Mouse (Mus musculus) bone marrow macrophage, adult 2 months (primary cell): ENCODE data around the gene Parg.

Experiments
- CTCF ChIP-seq: IDR thresholded peaks from 2 replicates; pipeline ENCODE4 v1.5.1; 2012; ENCODE audit warnings: low read depth, mild to moderate bottlenecking, low read length, moderate library complexity
- POLR2A ChIP-seq: IDR thresholded peaks from 2 replicates; pipeline ENCODE4 v1.6.1; 2012; ENCODE audit warnings: mild to moderate bottlenecking, low read depth, low read length, borderline replicate concordance

GRCm38 (mm10) chr14:32183846-32184245 is 17.9 kb upstream of the Parg start:
- no peak for TF ChIP-seq POLR2A
- TF ChIP-seq CTCF, result no peak
